Mouse (Mus musculus) CD4-positive, CD25-positive, alpha-beta regulatory T cell (primary cell): ENCODE data around the gene Fgd1. TPM values are rescaled to one million over a fixed set of nuclear protein-coding genes. Genes with fewer than 3 reads are reported as not detected.

Source experiments
- polyA plus RNA-seq: library from polyadenylated mRNA; unstranded; fragments of 100-300 nt; shearing (Covaris generic); gene quantifications from one replicate; pipeline ENCODE4 v1.2.1, GENCODE M21; 2017

The Fgd1 gene
- 0.51 TPM for polyA plus RNA-seq

DNA sequence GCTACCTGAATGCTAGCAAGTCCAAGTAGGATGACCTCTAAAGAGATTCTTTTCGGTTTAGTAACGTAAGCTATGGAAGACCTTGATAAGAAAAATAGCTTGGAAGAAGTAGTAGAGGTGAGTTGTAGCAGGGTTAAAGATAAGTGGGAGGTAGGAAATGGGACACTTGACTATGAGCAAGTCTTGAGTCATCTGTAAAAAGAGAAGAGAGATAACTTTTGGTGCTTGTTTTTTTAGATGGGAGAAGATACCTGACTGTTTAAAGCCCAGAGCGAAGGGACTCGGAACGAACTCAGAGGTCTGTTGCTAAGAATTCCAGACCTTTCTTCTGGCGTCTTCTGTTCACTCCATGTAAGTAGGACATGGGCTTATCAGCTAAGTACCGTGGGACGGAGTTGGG lies at the start of gene Fgd1:
Gene Fgd1 (plus strand): TSS at position 301 of the 400 bp plus-strand sequence.

DNA sequence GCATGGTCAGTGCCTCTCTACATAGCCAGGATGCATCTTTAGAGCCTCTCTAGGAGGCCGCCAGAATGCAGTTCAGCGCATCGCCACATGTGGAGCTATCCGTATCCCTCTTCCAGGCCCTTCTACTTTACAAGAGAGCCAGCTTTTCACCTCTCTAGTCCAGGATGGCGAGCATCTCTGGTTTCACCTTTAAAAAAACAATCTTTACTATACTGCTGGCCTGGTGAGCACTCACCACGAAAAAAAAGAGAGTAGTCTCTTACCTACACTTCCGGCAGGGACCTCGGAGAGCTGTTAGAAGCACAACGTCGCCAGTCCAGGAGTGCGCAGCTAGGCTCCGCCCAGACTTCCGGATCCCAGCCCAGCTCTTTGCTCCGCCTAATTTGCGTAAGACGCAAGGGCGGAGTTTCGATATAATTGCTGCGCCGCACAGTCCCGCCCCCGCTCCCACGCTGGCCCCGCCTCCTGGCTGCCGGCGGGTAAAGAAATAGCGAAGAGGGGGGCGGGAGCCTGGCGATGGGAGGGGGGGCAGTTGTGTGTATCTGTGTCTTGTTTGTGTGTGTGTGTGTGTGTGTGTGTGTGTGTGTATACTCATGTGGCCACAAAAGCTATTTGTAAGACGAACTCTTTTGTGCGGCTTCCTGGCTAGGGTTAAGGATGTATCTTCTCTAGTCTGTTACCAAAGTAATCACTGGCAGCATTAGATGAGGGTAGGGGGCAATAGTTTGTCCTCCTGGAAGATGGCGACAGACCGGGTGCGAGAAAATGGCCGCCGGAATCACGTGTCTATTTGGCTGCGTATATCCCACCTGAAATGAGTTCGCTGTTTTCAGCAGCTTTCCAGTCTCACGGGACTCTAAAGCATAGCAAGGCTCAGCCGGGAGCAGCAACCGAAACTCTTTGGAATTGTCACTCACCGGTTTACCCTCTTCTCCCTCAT lies 28.7 kb upstream of the Fgd1 start, which contains the start of gene Gnl3l:
Gene Gnl3l (minus strand): TSS at position 385 of the 940 bp plus-strand sequence.

DNA sequence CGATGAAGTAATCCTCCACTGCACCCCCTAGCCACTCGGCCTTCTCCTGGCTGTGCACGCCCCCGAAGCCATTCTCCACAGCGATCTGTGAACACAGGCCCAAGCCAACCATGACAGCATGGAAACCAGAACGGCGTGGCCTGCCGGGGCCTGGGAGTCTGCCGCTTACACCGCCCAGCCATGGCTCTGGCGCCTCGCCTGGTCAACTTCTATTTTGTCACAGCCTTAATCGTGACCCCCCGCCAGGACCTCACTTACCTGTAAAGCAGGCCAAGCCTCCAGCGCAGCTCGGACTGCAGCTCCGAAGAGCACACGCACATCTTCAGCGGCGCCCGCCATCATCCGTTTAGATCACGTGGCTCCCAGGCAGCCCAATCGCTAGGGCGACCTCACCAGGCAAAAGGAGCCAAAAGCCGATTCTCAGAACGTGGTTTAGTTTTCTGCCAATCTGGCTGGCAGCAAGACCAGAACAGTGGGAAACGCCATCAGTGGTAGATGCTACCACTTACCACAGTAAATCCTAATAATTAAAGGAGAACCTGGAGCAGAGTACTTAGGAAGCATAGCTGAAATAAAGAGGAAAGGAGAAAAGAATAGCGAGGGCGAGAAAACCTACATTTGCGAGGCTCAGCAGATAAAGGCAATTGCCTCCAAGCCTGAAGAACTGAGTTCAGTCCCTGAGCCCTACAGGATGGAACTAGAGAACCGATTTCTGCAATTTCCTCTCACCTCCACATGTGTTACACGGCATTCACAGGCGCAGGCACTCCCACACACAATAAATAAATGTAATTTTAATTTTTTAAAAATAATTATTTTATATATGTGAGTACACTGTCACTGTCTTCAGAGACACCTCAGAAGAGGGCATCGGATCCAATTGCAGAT lies 50.5 kb downstream of the Fgd1 start, which contains the start of gene Tsr2:
Gene Tsr2 (minus strand): TSS at position 373 of the 888 bp plus-strand sequence.

Other genes starting within 250 kb of the Fgd1 start
- 24.0 TPM for gene Maged2, start 231.8 kb upstream of the Fgd1 start, polyA plus RNA-seq
- 19.8 TPM for gene Gnl3l, start 28.8 kb upstream of the Fgd1 start, polyA plus RNA-seq
- 25.0 TPM for gene Tsr2, start 50.4 kb downstream of the Fgd1 start, polyA plus RNA-seq
- gene Wnk3, start 151.9 kb downstream of the Fgd1 start, polyA plus RNA-seq, result 0.08 TPM